Mouse (Mus musculus): ENCODE data around the gene Gmds. TPM values are rescaled to one million over a fixed set of nuclear protein-coding genes. Genes with fewer than 3 reads are reported as not detected.
A peak's percentile ranks its signal among the peaks of the same experiment; 100 is the strongest.

Gene Gmds
- total RNA-seq, 2 experiments from 2014 or later: 11.3 to 12.8 TPM

DNA sequence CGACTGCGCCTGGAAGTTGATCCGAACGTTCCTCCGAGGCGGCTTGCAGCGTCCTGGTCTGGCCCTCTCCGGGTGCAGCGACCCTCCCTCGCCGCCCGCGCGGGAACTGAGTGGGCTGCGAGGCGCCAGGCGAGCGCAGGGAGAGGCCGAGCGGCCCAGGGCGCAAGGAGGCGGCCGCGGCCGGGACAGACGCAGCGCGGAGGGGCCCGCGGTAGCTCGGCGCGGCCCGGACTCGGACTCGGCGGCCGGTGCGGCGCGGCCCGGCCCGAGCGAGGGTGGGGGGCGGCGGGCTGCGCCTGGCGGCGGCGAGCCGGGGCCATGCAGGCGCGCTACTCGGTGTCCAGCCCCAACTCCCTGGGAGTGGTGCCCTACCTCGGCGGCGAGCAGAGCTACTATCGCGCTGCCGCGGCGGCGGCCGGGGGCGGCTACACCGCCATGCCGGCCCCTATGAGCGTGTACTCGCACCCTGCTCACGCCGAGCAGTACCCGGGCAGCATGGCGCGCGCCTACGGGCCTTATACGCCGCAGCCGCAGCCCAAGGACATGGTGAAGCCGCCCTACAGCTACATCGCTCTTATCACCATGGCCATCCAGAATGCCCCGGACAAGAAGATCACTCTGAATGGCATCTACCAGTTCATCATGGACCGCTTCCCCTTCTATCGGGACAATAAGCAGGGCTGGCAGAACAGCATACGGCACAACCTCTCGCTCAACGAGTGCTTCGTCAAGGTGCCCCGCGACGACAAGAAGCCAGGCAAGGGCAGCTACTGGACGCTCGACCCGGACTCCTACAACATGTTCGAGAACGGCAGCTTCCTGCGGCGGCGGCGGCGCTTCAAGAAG, 531.4 kb downstream of the Gmds start:
- DNase-seq (ENCODE audit: low spot score in 2 of 2): no peak
- intact Hi-C loops (cut with DNase I): loop anchor here (5.0 kb wide), 1 partner anchor 180 kb away; the partner anchor contains the start of gene Foxf2

DNA sequence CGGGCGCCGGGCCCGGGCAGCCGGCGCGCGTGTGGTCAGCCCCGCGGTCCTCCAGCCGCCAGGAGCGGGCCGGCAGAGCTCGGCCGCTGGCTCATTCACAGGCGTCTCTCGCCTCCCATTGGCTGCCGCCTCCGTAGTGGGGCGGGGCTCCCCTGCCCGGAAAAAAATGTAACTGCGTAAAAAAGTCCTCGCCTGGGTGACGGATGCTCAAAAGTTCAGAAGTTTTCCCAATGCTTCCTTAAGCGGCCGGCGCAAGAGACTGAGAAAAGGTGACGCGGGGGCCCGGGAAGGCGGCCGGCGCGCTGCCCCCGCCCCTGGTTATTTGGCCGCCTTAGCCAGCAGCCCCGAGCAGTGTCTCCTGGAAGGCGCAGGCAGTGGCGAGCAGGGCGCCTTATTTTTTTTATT, 532.1 kb downstream of the Gmds start, which contains the start of gene Foxc1:
Gene Foxc1, plus strand, starts transcription at position 206 of the 405 bp plus-strand sequence.
- intact Hi-C loops (cut with DNase I): loop anchor here (5.0 kb wide), 1 partner anchor 179 kb away; the partner anchor contains the start of gene Foxf2
- peak; percentile 49 to 68 for DNase-seq (ENCODE audit: low spot score in 2 of 2)

- intact Hi-C loops (cut with DNase I): loop anchor here (5.0 kb wide), 1 partner anchor 179 kb away; the partner anchor contains the start of gene Foxf2
- DNase-seq (ENCODE audit: low spot score in 2 of 2): no peak
These were observed 532.6 kb downstream of the Gmds start for GRCm38 (mm10) chr13:31805831-31806427.

GRCm38 (mm10) chr13:31804571-31804970, 534.0 kb downstream of the Gmds start:
- intact Hi-C loops (cut with DNase I): no loop called here
- no peak for DNase-seq (ENCODE audit: low spot score in 2 of 2)

DNA sequence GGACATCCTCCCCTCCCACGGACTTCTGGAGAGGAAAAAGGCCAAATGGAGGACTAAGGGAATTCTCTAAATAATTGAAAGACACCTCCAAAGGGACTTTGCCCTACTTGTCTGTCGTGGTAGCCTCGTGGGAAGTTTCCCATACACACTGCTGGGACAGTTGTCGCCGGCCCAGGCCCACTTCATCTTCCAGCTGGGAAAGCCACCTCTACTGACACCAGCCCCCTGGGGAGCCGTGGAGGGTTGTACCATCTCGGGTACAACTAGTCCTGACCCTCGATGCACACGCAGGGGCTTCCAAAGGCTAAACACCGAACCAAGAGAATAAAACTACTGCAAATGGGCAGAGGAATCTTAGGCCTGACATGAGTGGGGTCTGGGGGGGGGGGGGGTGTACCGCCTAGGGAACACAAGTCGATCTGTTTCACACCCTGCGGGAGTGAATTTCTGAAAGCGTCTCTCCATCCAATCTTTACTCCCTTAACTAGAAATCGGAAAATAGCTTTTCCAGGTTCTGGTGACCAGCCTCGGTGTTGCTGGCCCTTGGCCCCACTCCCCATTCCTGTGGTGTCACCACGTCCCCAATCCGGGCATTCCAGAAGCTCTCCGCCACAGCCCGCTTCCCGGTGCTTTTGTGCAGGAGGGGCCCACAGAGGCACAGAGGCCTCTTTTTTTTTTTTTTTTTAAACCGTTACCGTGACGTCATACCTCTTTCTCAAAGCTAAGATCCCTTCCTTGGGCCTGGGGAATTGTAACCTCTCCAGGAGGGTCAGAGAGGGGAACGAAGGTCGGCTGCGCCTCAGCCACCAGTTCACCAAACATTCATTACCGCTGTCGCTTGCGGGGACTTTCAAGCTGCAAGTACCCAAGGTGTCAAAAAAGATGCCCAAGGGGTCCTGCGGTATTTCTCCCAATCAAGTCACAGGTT, 535.1 kb downstream of the Gmds start:
- DNase-seq (ENCODE audit: low spot score in 2 of 2): no peak
- intact Hi-C loops (cut with DNase I): no loop called here

DNA sequence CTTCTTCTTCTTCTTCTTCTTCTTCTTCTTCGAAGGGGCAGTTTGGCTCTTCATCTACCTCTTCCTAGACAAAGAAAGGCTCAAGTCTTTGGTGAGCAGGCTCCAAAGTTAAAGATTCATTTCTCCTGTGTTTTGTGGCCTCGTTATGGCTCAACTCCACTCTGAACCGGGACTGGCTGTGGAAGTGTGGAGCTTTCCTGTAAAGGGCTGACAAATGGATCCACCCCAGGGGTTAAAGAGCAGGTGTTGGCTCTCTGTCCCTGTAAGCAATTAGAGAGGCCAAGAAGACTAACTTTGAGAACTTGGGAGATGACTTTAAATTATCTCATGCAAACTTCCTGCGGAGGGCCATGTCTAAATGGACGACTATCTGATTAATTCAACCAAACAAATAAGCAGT, 536.1 kb downstream of the Gmds start:
- intact Hi-C loops (cut with DNase I): no loop called here

GRCm38 (mm10) chr13:31801703-31802305, 536.7 kb downstream of the Gmds start:
- no peak for DNase-seq (ENCODE audit: low spot score in 2 of 2)
- intact Hi-C loops (cut with DNase I): loop anchor here (1.0 to 2.0 kb wide), 6 partner anchors 154 to 879 kb away; no protein-coding TSS in a partner anchor

More for the DNA sequence above, 536.1 kb downstream of the Gmds start:
- no peak for DNase-seq (ENCODE audit: low spot score in 2 of 2)

GRCm38 (mm10) chr13:31800581-31801576, 537.7 kb downstream of the Gmds start:
- peak; percentile 80 to 81 for DNase-seq (ENCODE audit: low spot score in 2 of 2)
- intact Hi-C loops (cut with DNase I): loop anchor here (1.0 to 2.0 kb wide), 6 partner anchors 155 to 880 kb away; no protein-coding TSS in a partner anchor

- intact Hi-C loops (cut with DNase I): no loop called here
- no peak for DNase-seq (ENCODE audit: low spot score in 2 of 2)
These were observed 540.5 kb downstream of the Gmds start for GRCm38 (mm10) chr13:31798075-31798474.

DNA sequence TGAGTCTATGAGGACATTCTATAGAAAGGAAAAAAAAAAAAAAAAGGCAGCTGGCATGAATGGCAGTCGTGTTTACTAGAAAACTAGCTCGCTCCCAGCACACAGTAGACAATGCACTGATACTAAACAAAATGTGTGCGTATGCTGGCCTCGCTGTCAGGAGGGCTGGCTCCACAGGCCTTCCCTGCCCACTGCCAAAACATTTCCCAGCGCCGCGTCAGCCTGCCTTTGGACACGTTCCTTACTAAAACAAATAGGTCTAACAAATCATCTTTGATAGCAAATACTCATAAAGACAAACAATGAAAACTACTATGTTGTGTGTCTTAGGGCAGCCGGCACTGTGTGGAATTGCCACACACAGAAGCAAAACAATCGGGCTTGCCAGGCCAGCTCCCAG, 541.2 kb downstream of the Gmds start:
- intact Hi-C loops (cut with DNase I): no loop called here
- no peak for DNase-seq (ENCODE audit: low spot score in 2 of 2)

- intact Hi-C loops (cut with DNase I): loop anchor here (2.0 to 5.0 kb wide), 7 partner anchors 422 to 1004 kb away; no protein-coding TSS in a partner anchor
- DNase-seq (ENCODE audit: low spot score in 2 of 2): no peak
These were observed 545.4 kb downstream of the Gmds start for GRCm38 (mm10) chr13:31793163-31793562.

DNA sequence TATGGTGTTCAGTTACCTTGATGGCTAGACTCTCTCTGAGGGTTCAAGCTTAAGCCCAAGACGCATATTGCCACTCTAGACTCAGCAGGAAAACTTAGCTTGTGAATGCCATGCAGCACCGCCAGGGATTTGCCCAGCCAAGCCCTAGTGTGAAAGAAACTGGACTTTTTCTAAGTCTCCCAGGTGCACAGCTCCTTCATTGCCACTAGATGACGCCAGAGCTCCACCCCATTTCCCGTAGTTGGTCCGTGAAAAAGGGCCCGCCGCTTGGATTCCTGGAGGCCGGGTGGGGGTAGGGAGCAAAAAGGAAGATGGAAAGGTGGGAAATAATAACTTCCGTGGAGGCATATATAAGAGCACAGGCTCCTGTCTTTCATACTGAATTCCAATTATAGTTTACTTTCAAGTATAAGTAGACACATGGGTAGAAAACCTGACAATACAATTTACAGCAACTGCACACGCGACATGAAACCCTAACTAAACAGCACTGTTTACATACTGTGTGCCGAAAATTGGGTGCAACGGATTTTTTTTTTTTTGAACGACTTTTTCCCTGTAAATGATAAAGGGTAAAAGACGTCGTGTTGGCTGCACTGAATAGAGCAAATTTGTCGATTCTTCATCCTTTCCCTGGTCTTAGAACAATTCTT, 545.9 kb downstream of the Gmds start:
- intact Hi-C loops (cut with DNase I): loop anchor here (2.0 to 5.0 kb wide), 7 partner anchors 422 to 1005 kb away; no protein-coding TSS in a partner anchor
- DNase-seq (ENCODE audit: low spot score in 2 of 2): peak; percentile 55 to 58

- intact Hi-C loops (cut with DNase I): no loop called here
- DNase-seq (ENCODE audit: low spot score in 2 of 2): no peak
These were observed 553.8 kb downstream of the Gmds start for GRCm38 (mm10) chr13:31784757-31785156.

DNA sequence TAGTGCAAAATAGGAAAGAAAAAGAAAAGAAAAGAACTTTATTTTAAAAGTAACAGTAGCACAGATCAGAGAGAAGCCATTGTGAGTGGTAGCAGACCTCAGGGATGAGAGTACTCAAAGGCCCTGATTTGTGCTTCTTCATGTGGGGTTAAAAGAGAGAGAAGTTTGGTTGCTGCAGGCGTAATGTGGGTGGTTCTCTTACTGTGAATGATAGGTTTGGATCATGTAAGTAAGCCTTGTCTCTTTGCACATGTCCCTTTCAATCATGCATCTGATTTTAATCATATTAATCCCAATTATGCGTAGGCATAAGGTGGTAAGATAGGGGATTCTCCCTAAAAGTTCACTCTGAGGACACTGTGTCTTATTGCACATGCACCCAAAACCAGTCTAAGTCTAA, 556.5 kb downstream of the Gmds start:
- DNase-seq (ENCODE audit: low spot score in 2 of 2): no peak
- intact Hi-C loops (cut with DNase I): no loop called here

GRCm38 (mm10) chr13:31780299-31780698, 558.2 kb downstream of the Gmds start:
- no peak for DNase-seq (ENCODE audit: low spot score in 2 of 2)
- intact Hi-C loops (cut with DNase I): no loop called here

DNA sequence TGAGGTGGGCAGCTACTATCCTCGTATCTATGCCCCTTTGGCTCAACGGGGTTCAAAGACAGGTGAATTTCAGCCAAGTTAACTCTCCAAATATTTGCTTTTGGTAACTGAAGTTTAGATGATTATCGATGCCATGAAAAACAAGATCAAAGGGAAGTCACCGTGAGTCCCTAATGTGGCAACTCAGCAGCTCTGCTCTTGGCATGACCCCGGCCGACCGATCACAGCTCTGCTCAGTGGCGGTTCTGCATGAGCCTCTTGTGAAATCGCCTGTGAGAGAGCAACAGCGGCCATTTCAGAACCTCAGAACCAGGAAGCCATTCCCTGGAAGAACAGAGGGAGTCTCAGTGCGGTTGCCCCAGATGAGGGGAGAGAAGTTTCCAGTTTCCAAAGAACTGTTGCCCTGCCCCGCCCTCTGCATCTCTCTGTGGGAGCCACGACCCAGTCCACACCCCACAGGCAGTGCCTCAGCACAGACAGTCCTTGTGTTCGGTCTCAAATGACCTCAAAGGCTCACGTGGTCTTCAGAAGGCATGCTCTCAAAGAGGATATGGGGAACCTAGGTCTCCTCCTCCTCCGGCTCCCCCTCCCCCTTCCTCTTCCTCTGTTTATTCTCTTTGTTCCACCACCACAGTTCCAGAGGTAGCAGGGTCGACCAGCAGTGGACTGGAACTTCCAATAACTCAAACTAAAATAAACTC, 559.1 kb downstream of the Gmds start:
- no peak for DNase-seq (ENCODE audit: low spot score in 2 of 2)
- intact Hi-C loops (cut with DNase I): no loop called here

DNA sequence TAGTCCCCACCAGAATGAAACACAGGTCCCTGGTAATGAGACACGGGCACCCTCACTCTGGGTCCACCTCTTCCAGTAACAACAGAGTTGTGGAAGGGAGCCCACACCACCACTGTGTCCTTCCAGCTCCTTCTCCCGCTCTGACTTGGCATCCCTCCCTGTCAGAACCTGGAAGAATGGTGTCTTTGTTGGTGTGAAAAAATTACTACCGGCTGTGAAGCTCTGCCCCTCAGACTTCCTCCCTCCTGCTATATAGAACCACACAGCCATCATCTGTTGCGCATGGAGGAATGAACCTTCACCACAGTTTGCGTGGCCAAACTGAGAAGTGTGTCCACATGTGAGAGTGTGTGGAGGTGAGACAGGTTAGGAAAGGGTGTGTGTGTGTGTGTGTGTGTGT, 562.8 kb downstream of the Gmds start:
- intact Hi-C loops (cut with DNase I): no loop called here
- no peak for DNase-seq (ENCODE audit: low spot score in 2 of 2)

Data from left cerebral cortex, postnatal 25 days (tissue).